ENCODE assay signal across 19 mouse cellular contexts in genomic region chr13:17288377-17288776, GRCm38 (mm10).
DNase-seq lines count a peak whose midpoint lies in the region; ATAC-seq and TF ChIP-seq lines count a peak whose summit lies in the region.
"Had no signal": no experiment of that assay in that cellular context is flagged by ENCODE, and none has a peak within 500 bp of the region (broad histone marks: within the 10 kb centered on the region; RNA-seq: fewer than 3 reads in every experiment).

No protein-coding gene starts in this region.

- H3K4me1 ChIP-seq in hindbrain, embryonic 14.5 days (replicated peaks; ENCODE audit: control insufficient read depth, insufficient read depth, low read length): no peaks in the 10 kb centered on the region
- H3K4me1 ChIP-seq in hindbrain, embryonic 13.5 days (replicated peaks): no peaks in the 10 kb centered on the region
- H3K4me1 ChIP-seq in midbrain, embryonic 13.5 days (replicated peaks): 0 out of 2 replicates have a peak, but pooled peaks cover 2% of the 10 kb centered on the region
- no peaks in the 10 kb centered on the region for H3K4me1 ChIP-seq in midbrain, embryonic 16.5 days (ENCODE audit: control insufficient read depth, insufficient read depth, low read length)
- no peaks in the 10 kb centered on the region for H3K4me1 ChIP-seq in midbrain, postnatal 0 days (ENCODE audit: insufficient read depth, low read length)
- H3K4me1 ChIP-seq in midbrain, embryonic 10.5 days: no peaks in the 10 kb centered on the region
- H3K4me1 ChIP-seq in forebrain, postnatal 0 days (ENCODE audit: insufficient read depth): no peaks in the 10 kb centered on the region
- H3K4me1 ChIP-seq: embryonic facial prominence, embryonic 10.5 days; embryonic facial prominence, embryonic 12.5 days; forebrain, embryonic 13.5 days; forebrain, embryonic 15.5 days had no signal

- H3K9ac ChIP-seq in hindbrain, embryonic 14.5 days: no peak overlapping the region
- no peak overlapping the region for H3K9ac ChIP-seq in hindbrain, embryonic 13.5 days
- no peak overlapping the region for H3K9ac ChIP-seq in midbrain, embryonic 13.5 days (replicated peaks)
- H3K9ac ChIP-seq in midbrain, embryonic 16.5 days (ENCODE audit: low read depth, low read length): no peak overlapping the region
- no peak overlapping the region for H3K9ac ChIP-seq in midbrain, postnatal 0 days (replicated peaks; ENCODE audit: low read length, poor library complexity, severe bottlenecking)
- no peak overlapping the region for H3K9ac ChIP-seq in forebrain, postnatal 0 days
- H3K9ac ChIP-seq: embryonic facial prominence, embryonic 12.5 days; forebrain, embryonic 13.5 days; forebrain, embryonic 15.5 days had no signal

- H3K4me2 ChIP-seq in hindbrain, embryonic 14.5 days (replicated peaks): no peak overlapping the region
- H3K4me2 ChIP-seq in hindbrain, embryonic 13.5 days: no peak overlapping the region
- no peak overlapping the region for H3K4me2 ChIP-seq in midbrain, embryonic 13.5 days (replicated peaks)
- H3K4me2 ChIP-seq in midbrain, embryonic 16.5 days (ENCODE audit: low read length): no peak overlapping the region
- H3K4me2 ChIP-seq in midbrain, postnatal 0 days (ENCODE audit: low read depth, low read length, poor library complexity, severe bottlenecking): no peak overlapping the region
- no peak overlapping the region for H3K4me2 ChIP-seq in forebrain, postnatal 0 days (ENCODE audit: low read depth)
- H3K4me2 ChIP-seq: embryonic facial prominence, embryonic 12.5 days; forebrain, embryonic 13.5 days; forebrain, embryonic 15.5 days had no signal

- no peak for TF ChIP-seq CTCF in midbrain, postnatal 0 days (IDR thresholded peaks at IDR 0.05)
- no peak for TF ChIP-seq CTCF in forebrain, postnatal 0 days (IDR thresholded peaks at IDR 0.05; ENCODE audit: low read depth)

- no peaks in the 10 kb centered on the region for H3K36me3 ChIP-seq in hindbrain, embryonic 14.5 days (replicated peaks; ENCODE audit: control insufficient read depth, insufficient read depth)
- no peaks in the 10 kb centered on the region for H3K36me3 ChIP-seq in hindbrain, embryonic 13.5 days
- no peaks in the 10 kb centered on the region for H3K36me3 ChIP-seq in midbrain, embryonic 13.5 days
- no peaks in the 10 kb centered on the region for H3K36me3 ChIP-seq in midbrain, embryonic 16.5 days (ENCODE audit: control insufficient read depth, insufficient read depth, low read length)
- no peaks in the 10 kb centered on the region for H3K36me3 ChIP-seq in midbrain, postnatal 0 days (ENCODE audit: insufficient read depth, low read length)
- no peaks in the 10 kb centered on the region for H3K36me3 ChIP-seq in midbrain, embryonic 10.5 days
- no peaks in the 10 kb centered on the region for H3K36me3 ChIP-seq in forebrain, postnatal 0 days (ENCODE audit: insufficient read depth)
- H3K36me3 ChIP-seq: embryonic facial prominence, embryonic 10.5 days; embryonic facial prominence, embryonic 12.5 days; forebrain, embryonic 15.5 days had no signal

- no peaks in the 10 kb centered on the region for H3K9me3 ChIP-seq in hindbrain, embryonic 14.5 days (ENCODE audit: control insufficient read depth, low read length)
- H3K9me3 ChIP-seq in hindbrain, embryonic 13.5 days: no peaks in the 10 kb centered on the region
- no peaks in the 10 kb centered on the region for H3K9me3 ChIP-seq in midbrain, embryonic 13.5 days
- no peaks in the 10 kb centered on the region for H3K9me3 ChIP-seq in midbrain, embryonic 16.5 days (replicated peaks; ENCODE audit: control insufficient read depth, low read length, poor library complexity, severe bottlenecking)
- H3K9me3 ChIP-seq in midbrain, postnatal 0 days (ENCODE audit: low read length): no peaks in the 10 kb centered on the region
- no peaks in the 10 kb centered on the region for H3K9me3 ChIP-seq in midbrain, embryonic 10.5 days (replicated peaks)
- no peaks in the 10 kb centered on the region for H3K9me3 ChIP-seq in forebrain, postnatal 0 days (ENCODE audit: low read length)
- H3K9me3 ChIP-seq: embryonic facial prominence, embryonic 10.5 days; embryonic facial prominence, embryonic 12.5 days; forebrain, embryonic 13.5 days; forebrain, embryonic 15.5 days had no signal

- H3K27me3 ChIP-seq in hindbrain, embryonic 14.5 days (ENCODE audit: control insufficient read depth, insufficient read depth, low read length): no peaks in the 10 kb centered on the region
- H3K27me3 ChIP-seq in hindbrain, embryonic 13.5 days: no peaks in the 10 kb centered on the region
- no peaks in the 10 kb centered on the region for H3K27me3 ChIP-seq in midbrain, embryonic 13.5 days
- no peaks in the 10 kb centered on the region for H3K27me3 ChIP-seq in midbrain, embryonic 16.5 days (ENCODE audit: control insufficient read depth, insufficient read depth, low read depth, low read length)
- H3K27me3 ChIP-seq in midbrain, postnatal 0 days (ENCODE audit: insufficient read depth, low read length): no peaks in the 10 kb centered on the region; the same call in 1 of the 2 replicates
- H3K27me3 ChIP-seq in midbrain, embryonic 10.5 days (ENCODE audit: low read depth, poor library complexity, severe bottlenecking): no peaks in the 10 kb centered on the region
- no peaks in the 10 kb centered on the region for H3K27me3 ChIP-seq in forebrain, postnatal 0 days (ENCODE audit: insufficient read depth, low read length)
- H3K27me3 ChIP-seq: embryonic facial prominence, embryonic 12.5 days; forebrain, embryonic 13.5 days; forebrain, embryonic 15.5 days had no signal

- no peak for DNase-seq in hindbrain, embryonic 14.5 days (ENCODE audit: low spot score)
- peak; percentile 11 for DNase-seq in midbrain, postnatal 0 days (ENCODE audit: low spot score)
- no peak for DNase-seq in midbrain, embryonic 10.5 days (ENCODE audit: low spot score)
- no peak for DNase-seq in forebrain, postnatal 0 days
- DNase-seq: adrenal gland, adult 2 months; adrenal gland, postnatal 10 days; adrenal gland, postnatal 25 days; cerebellum, adult 11-12 months; cerebellum, adult 2 months; cerebellum, adult 9-10 months; cerebellum, postnatal 10 days; cerebellum, postnatal 25 days had no signal

- WGBS in hindbrain, embryonic 14.5 days: 35% methylated on average over 1 of the region's 1 CpGs
- WGBS in hindbrain, embryonic 13.5 days: 31% methylated on average over 1 of the region's 1 CpGs
- 18% methylated on average over 1 of the region's 1 CpGs for WGBS in midbrain, embryonic 13.5 days
- WGBS in midbrain, embryonic 16.5 days: 11% methylated on average over 1 of the region's 1 CpGs
- WGBS in midbrain, postnatal 0 days: 13% methylated on average over 1 of the region's 1 CpGs
- 65% methylated on average over 1 of the region's 1 CpGs for WGBS in midbrain, embryonic 10.5 days
- 25% methylated on average over 1 of the region's 1 CpGs for WGBS in forebrain, postnatal 0 days

- no peak overlapping the region for H3K27ac ChIP-seq in hindbrain, embryonic 14.5 days
- no peak overlapping the region for H3K27ac ChIP-seq in hindbrain, embryonic 13.5 days
- no peak overlapping the region for H3K27ac ChIP-seq in midbrain, embryonic 13.5 days
- H3K27ac ChIP-seq in midbrain, embryonic 16.5 days (ENCODE audit: low read length): no peak overlapping the region
- no peak overlapping the region for H3K27ac ChIP-seq in midbrain, postnatal 0 days (ENCODE audit: low read depth, low read length)
- H3K27ac ChIP-seq in midbrain, embryonic 10.5 days (replicated peaks): no peak overlapping the region
- H3K27ac ChIP-seq in forebrain, postnatal 0 days (ENCODE audit: low read depth, low read length): no peak overlapping the region
- H3K27ac ChIP-seq: embryonic facial prominence, embryonic 10.5 days; embryonic facial prominence, embryonic 12.5 days; forebrain, embryonic 13.5 days; forebrain, embryonic 15.5 days had no signal

- 0 out of 2 replicates have a peak, but pooled peaks have one; percentile 27 for ATAC-seq in hindbrain, embryonic 14.5 days (ENCODE audit: low FRiP score)
- ATAC-seq in hindbrain, embryonic 13.5 days (ENCODE audit: low FRiP score): no peak
- peak; percentile 87 for ATAC-seq in midbrain, embryonic 13.5 days
- ATAC-seq in midbrain, embryonic 16.5 days: no peak
- ATAC-seq in midbrain, postnatal 0 days (ENCODE audit: low FRiP score): no peak
- no peak for ATAC-seq in forebrain, postnatal 0 days
- ATAC-seq: forebrain, embryonic 13.5 days; forebrain, embryonic 15.5 days had no signal

- no peak overlapping the region for H3K4me3 ChIP-seq in hindbrain, embryonic 14.5 days (replicated peaks; ENCODE audit: low read length)
- H3K4me3 ChIP-seq in hindbrain, embryonic 13.5 days: no peak overlapping the region
- no peak overlapping the region for H3K4me3 ChIP-seq in midbrain, embryonic 13.5 days (replicated peaks)
- H3K4me3 ChIP-seq in midbrain, embryonic 16.5 days (ENCODE audit: low read depth, low read length): no peak overlapping the region
- H3K4me3 ChIP-seq in midbrain, postnatal 0 days (ENCODE audit: low read depth, low read length): no peak overlapping the region
- H3K4me3 ChIP-seq in midbrain, embryonic 10.5 days: no peak overlapping the region
- H3K4me3 ChIP-seq in forebrain, postnatal 0 days (ENCODE audit: low read depth, low read length): no peak overlapping the region
- H3K4me3 ChIP-seq: embryonic facial prominence, embryonic 10.5 days; embryonic facial prominence, embryonic 12.5 days; forebrain, embryonic 13.5 days; forebrain, embryonic 15.5 days had no signal

Comparison
In these comparisons a context has a peak if more than half of its experiments do, and no peak if none do; other contexts are left out.
1. ATAC-seq: peak in hindbrain, embryonic 14.5 days (single experiment) and midbrain, embryonic 13.5 days (single experiment); none in hindbrain, embryonic 13.5 days (single experiment), midbrain, embryonic 16.5 days (single experiment), midbrain, postnatal 0 days (single experiment) and forebrain, postnatal 0 days (single experiment).